Mouse (Mus musculus): ENCODE measurements at regions not wholly inside any gene's neighbourhood (a gene's known extent, or its start where the extent isn't known, plus 50 kb on each side); places are given as distances from the start of the nearest gene placed in this dataset.

- TF ChIP-seq CTCF (IDR thresholded peaks at IDR 0.05; ENCODE audit: extremely low read depth, insufficient read depth, low read length) = no peak
- TF ChIP-seq POLR2A (IDR thresholded peaks at IDR 0.05; ENCODE audit: extremely low read depth, insufficient read depth, low read length) = no peak
These were observed 1053.9 kb downstream of the 5730522E02Rik start for GRCm38 (mm10) chr11:25156705-25157104.

Measured in cortical plate, adult 2 months (tissue).